ENCODE assay signal across 19 mouse cellular contexts in genomic region chr19:38540549-38540948, GRCm38 (mm10). TPM values are rescaled to one million over a fixed set of nuclear protein-coding genes. Genes with fewer than 3 reads are reported as not detected.
DNase-seq lines count a peak whose midpoint lies in the region; ATAC-seq lines count a peak whose summit lies in the region.
"Had no signal": no experiment of that assay in that cellular context is flagged by ENCODE, and none has a peak within 500 bp of the region (broad histone marks: within the 10 kb centered on the region; RNA-seq: fewer than 3 reads in every experiment).

No protein-coding gene starts in this region.

- H3K4me3 ChIP-seq in limb, embryonic 10.5 days: no peak overlapping the region
- no peak overlapping the region for H3K4me3 ChIP-seq in limb, embryonic 11.5 days (ENCODE audit: low read depth, low read length)
- no peak overlapping the region for H3K4me3 ChIP-seq in limb, embryonic 13.5 days
- H3K4me3 ChIP-seq: embryonic facial prominence, embryonic 10.5 days; embryonic facial prominence, embryonic 12.5 days; forebrain, embryonic 13.5 days; forebrain, embryonic 15.5 days had no signal

- no peak for DNase-seq in limb, embryonic 10.5 days (ENCODE audit: low spot score)
- peak; percentile 32 for DNase-seq in limb, embryonic 11.5 days (ENCODE audit: low spot score)
- DNase-seq in liver: no peak
- no peak for DNase-seq in cerebellum, adult 8-10 months
- DNase-seq in lung, postnatal 36 days: no peak
- DNase-seq: adrenal gland, adult 2 months; adrenal gland, postnatal 10 days; adrenal gland, postnatal 25 days; cerebellum, adult 11 months; cerebellum, adult 18-20 months; cerebellum, adult 9-10 months; cerebellum, postnatal 10 days; cerebellum, postnatal 25 days had no signal

- peak; percentile 57; the same call in 1 of the 2 replicates for ATAC-seq in limb, embryonic 11.5 days (ENCODE audit: insufficient number of reproducible peaks, low FRiP score, low TSS enrichment, low read depth)
- peak; percentile 22; the same call in 1 of the 2 replicates for ATAC-seq in limb, embryonic 13.5 days (ENCODE audit: low FRiP score, low read depth)
- ATAC-seq: forebrain, embryonic 13.5 days; forebrain, embryonic 15.5 days had no signal

- H3K4me1 ChIP-seq in limb, embryonic 10.5 days: peaks cover 37% of the 10 kb centered on the region
- peaks cover 10% of the 10 kb centered on the region for H3K4me1 ChIP-seq in limb, embryonic 11.5 days (ENCODE audit: control insufficient read depth, insufficient read depth, low read length)
- peaks cover 42% of the 10 kb centered on the region for H3K4me1 ChIP-seq in limb, embryonic 13.5 days
- H3K4me1 ChIP-seq: embryonic facial prominence, embryonic 12.5 days; forebrain, embryonic 13.5 days; forebrain, embryonic 15.5 days had no signal

- 0 out of 2 replicates have a peak overlapping the region, but pooled peaks have one; percentile 25 for H3K27ac ChIP-seq in limb, embryonic 10.5 days
- H3K27ac ChIP-seq in limb, embryonic 11.5 days (replicated peaks; ENCODE audit: low read depth, low read length): 0 out of 2 replicates have a peak overlapping the region, but pooled peaks have one; percentile 30
- no peak overlapping the region for H3K27ac ChIP-seq in limb, embryonic 13.5 days
- H3K27ac ChIP-seq: embryonic facial prominence, embryonic 10.5 days; embryonic facial prominence, embryonic 12.5 days; forebrain, embryonic 13.5 days; forebrain, embryonic 15.5 days had no signal

- H3K27me3 ChIP-seq in limb, embryonic 10.5 days (ENCODE audit: low read depth, poor library complexity, severe bottlenecking): no peaks in the 10 kb centered on the region
- H3K27me3 ChIP-seq in limb, embryonic 11.5 days (ENCODE audit: control insufficient read depth, insufficient read depth, low read length): no peaks in the 10 kb centered on the region
- H3K27me3 ChIP-seq in limb, embryonic 13.5 days: no peaks in the 10 kb centered on the region
- H3K27me3 ChIP-seq: embryonic facial prominence, embryonic 12.5 days; forebrain, embryonic 13.5 days; forebrain, embryonic 15.5 days had no signal

- no peaks in the 10 kb centered on the region for H3K9me3 ChIP-seq in limb, embryonic 10.5 days (replicated peaks)
- H3K9me3 ChIP-seq in limb, embryonic 11.5 days (ENCODE audit: control insufficient read depth, low read length): no peaks in the 10 kb centered on the region
- H3K9me3 ChIP-seq in limb, embryonic 13.5 days: no peaks in the 10 kb centered on the region
- H3K9me3 ChIP-seq: embryonic facial prominence, embryonic 10.5 days; embryonic facial prominence, embryonic 12.5 days; forebrain, embryonic 13.5 days; forebrain, embryonic 15.5 days had no signal

- 76% methylated on average over 3 of the region's 3 CpGs for WGBS in limb, embryonic 10.5 days
- WGBS in limb, embryonic 11.5 days: 47% methylated on average over 3 of the region's 3 CpGs
- WGBS in limb, embryonic 13.5 days: 24% methylated on average over 3 of the region's 3 CpGs

- H3K9ac ChIP-seq in limb, embryonic 11.5 days (ENCODE audit: low read length): no peak overlapping the region
- H3K9ac ChIP-seq in limb, embryonic 13.5 days: no peak overlapping the region
- H3K9ac ChIP-seq: embryonic facial prominence, embryonic 12.5 days; forebrain, embryonic 13.5 days; forebrain, embryonic 15.5 days had no signal

- no peaks in the 10 kb centered on the region for H3K36me3 ChIP-seq in limb, embryonic 10.5 days
- H3K36me3 ChIP-seq in limb, embryonic 11.5 days (ENCODE audit: control insufficient read depth, insufficient read depth, low read length): no peaks in the 10 kb centered on the region
- H3K36me3 ChIP-seq in limb, embryonic 13.5 days: no peaks in the 10 kb centered on the region
- H3K36me3 ChIP-seq: embryonic facial prominence, embryonic 10.5 days; embryonic facial prominence, embryonic 12.5 days; forebrain, embryonic 15.5 days had no signal

- H3K4me2 ChIP-seq in limb, embryonic 11.5 days (ENCODE audit: low read depth, severe bottlenecking): no peak overlapping the region
- peak overlapping the region; percentile 42 for H3K4me2 ChIP-seq in limb, embryonic 13.5 days (replicated peaks)
- H3K4me2 ChIP-seq: embryonic facial prominence, embryonic 12.5 days; forebrain, embryonic 13.5 days; forebrain, embryonic 15.5 days had no signal

RNA-seq across cellular contexts. Expression of gene Plce1, which starts 59.6 kb away (rescaled TPM):
- 1.6 and 2.6 TPM in 2 replicates for polyA plus RNA-seq in limb, embryonic 10.5 days (2016; fragmentation: Nextera tagmentation; extraction: Ambion mirVana)
- polyA plus RNA-seq in limb, embryonic 11.5 days (2014; fragmentation: Nextera tagmentation; extraction: Ambion mirVana): 4.5 and 5.3 TPM in 2 replicates
- polyA plus RNA-seq in limb, embryonic 13.5 days (2015; fragmentation: Nextera tagmentation; extraction: Ambion mirVana): 9.4 and 10.1 TPM in 2 replicates
- polyA plus RNA-seq: C2C12 had no signal
